Mouse (Mus musculus) intestine, embryonic 14.5 days (tissue): Measurements from ENCODE around the gene Nos2. TPM values are rescaled to one million over a fixed set of nuclear protein-coding genes. Genes with fewer than 3 reads are reported as not detected.
"Not testable (repeated sequence)": the region's sequence is repeated elsewhere in the genome, so short reads cannot be mapped to it uniquely, and the experiment has no call there.

ENCODE experiments used
- ATAC-seq: fragments of 200-750 bp; cut with Nextera tagmentation; replicated peaks from 2 replicates; pipeline ENCODE4 v1.8.0; 2017; ENCODE audit warnings: low read depth, moderate number of reproducible peaks, moderate TSS enrichment, moderate library complexity; ENCODE audit not compliant: low FRiP score, low TSS enrichment
- DNase-seq: peaks from one replicate; pipeline ENCODE4 v3.0.0-alpha.2; 2018; ENCODE audit warnings: low spot score
- H3K27ac ChIP-seq: fragments of 300-500 bp; sonication (generic); 2 replicates; pipeline ENCODE4 v1.5.1; 2014; ENCODE audit warnings: low read depth, mild to moderate bottlenecking, control low read depth
- H3K27me3 ChIP-seq: fragments of 300-500 bp; sonication (generic); replicated peaks from 2 replicates; pipeline ENCODE4 v1.6.1; 2014; ENCODE audit warnings: low read length, control low read depth; ENCODE audit not compliant: control insufficient read depth, insufficient read depth
- H3K36me3 ChIP-seq: fragments of 300-500 bp; sonication (generic); 2 replicates; pipeline ENCODE4 v1.6.1; 2014; ENCODE audit warnings: low read length, control low read depth; ENCODE audit not compliant: control insufficient read depth, insufficient read depth
- H3K4me1 ChIP-seq: fragments of 300-500 bp; sonication (generic); replicated peaks from 2 replicates; pipeline ENCODE4 v1.6.1; 2014; ENCODE audit warnings: low read length, control low read depth, mixed read lengths; ENCODE audit not compliant: control insufficient read depth, insufficient read depth
- H3K4me2 ChIP-seq: fragments of 300-500 bp; sonication (generic); 2 replicates; pipeline ENCODE4 v1.6.1; 2014; ENCODE audit warnings: low read length
- H3K4me3 ChIP-seq: fragments of 300-500 bp; sonication (generic); 2 replicates; pipeline ENCODE4 v1.5.1; 2014; ENCODE audit warnings: low read depth, low read length, control low read depth, mixed read lengths
- H3K9ac ChIP-seq: fragments of 300-500 bp; sonication (generic); 2 replicates; pipeline ENCODE4 v1.6.1; 2014; ENCODE audit warnings: mild to moderate bottlenecking, low read length
- H3K9me3 ChIP-seq: fragments of 300-500 bp; sonication (generic); 2 replicates; pipeline ENCODE4 v1.6.1; 2016; ENCODE audit warnings: low read length, control low read depth; ENCODE audit not compliant: control insufficient read depth
- WGBS: fragments of 180-500 bp; shearing (Covaris S2); extraction: QIAGEN DNeasy Blood & Tissue Kit; methylation state at CpG from one replicate; pipeline ENCODE4 v1.1.7; 2014; 5-methylcytosine and 5-hydroxymethylcytosine counted together
- polyA plus RNA-seq: library from polyadenylated mRNA; unstranded; fragments of >200 nt; fragmentation: Nextera tagmentation; extraction: Ambion mirVana; gene quantifications from 2 replicates; pipeline ENCODE4 v1.2.1, GENCODE M21; 2014

The Nos2 gene
- polyA plus RNA-seq, 1 experiment from 2014 or later, result 1.2 TPM

DNA sequence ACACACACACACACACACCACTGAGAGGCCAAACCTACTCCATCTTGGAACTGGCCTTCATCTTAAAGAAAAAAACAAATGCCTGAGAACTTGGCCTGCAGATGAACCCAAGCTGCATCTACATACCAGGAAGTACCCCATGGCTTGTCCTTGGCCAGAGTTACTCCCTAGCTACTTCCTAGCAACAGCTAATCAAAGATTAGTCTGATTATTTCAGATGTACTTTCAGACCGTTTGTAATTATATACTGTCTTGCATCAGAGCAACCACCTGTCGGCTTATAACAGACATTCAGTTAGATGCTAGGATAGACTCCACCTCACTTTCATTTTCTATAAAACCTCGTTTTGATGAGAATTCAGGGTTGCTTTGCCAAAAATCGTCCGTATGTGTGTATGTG lies 85.8 kb downstream of the Nos2 start:
- H3K9ac ChIP-seq, result no peak overlapping the region
- ATAC-seq (no peak), DNase-seq (no peak)
- H3K36me3 ChIP-seq, result no peaks in the 10 kb centered on the region
- no peaks in the 10 kb centered on the region for H3K27me3 ChIP-seq
- H3K27ac ChIP-seq, result no peak overlapping the region
- no peak overlapping the region for H3K4me3 ChIP-seq
- H3K9me3 ChIP-seq, result no peaks in the 10 kb centered on the region
- H3K4me2 ChIP-seq, result no peak overlapping the region
- peaks cover 17% of the 10 kb centered on the region for H3K4me1 ChIP-seq
- 45% methylated on average over 5 of the region's 5 CpGs for WGBS

DNA sequence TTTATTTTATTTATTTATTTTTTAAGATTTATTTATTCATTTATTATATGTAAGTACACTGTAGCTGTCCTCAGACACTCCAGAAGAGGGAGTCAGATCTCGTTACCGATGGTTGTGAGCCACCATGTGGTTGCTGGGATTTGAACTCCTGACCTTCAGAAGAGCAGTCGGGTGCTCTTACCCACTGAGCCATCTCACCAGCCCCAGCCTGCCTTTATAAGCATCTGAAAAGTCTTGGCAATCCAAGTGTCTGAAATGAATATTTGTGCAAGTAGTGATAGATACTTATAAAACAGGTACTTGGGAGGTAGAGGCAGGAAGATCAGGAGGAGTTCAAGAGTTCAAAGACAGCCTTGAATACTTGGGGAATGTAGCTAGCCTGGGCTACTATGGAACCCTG lies 86.8 kb downstream of the Nos2 start:
- not testable (repeated sequence) for H3K9me3 ChIP-seq, H3K4me3 ChIP-seq, H3K27me3 ChIP-seq, H3K9ac ChIP-seq, H3K4me2 ChIP-seq, H3K36me3 ChIP-seq, ATAC-seq, H3K27ac ChIP-seq
- H3K4me1 ChIP-seq, result peaks cover 17% of the 10 kb centered on the region
- 36% methylated on average over 3 of the region's 3 CpGs for WGBS
- DNase-seq, result peak; percentile 12

DNA sequence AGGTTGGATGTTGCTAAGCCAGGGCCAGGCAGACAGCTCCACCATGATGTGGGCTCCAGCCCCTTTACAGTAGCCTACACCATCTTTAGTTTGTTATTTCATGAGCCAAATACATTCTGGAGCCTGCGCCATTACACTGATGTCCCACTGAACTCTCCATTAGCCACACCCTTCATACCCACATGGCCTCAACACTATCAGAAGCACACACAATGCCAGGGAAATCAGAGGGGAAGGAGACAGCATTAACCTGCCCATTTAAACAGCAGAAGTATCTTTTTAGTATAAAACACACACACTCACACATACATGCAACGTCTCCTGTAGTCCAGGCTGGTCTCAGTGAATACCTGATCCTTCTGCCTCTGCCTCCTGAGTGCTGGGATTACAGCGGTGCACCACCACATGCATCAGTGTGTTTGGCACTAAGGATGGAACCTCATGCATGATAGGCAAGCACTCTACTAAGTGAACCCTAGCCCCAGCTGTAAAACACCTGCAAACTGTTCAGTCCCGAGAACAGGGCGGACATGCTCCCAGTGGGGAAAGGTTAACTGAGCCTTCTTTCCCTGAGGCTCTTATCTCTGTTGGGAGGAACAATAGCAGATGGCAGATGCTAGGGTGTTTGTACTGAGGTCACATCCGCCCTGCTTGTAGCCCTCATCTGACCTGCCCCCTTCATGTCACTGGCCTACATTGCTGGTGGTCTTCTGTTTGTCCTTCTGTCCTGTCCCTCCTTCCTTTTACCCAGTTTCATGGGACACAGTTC lies 87.6 kb downstream of the Nos2 start:
- WGBS, result 81% methylated on average over 6 of the region's 6 CpGs
- ATAC-seq, result no peak

DNA sequence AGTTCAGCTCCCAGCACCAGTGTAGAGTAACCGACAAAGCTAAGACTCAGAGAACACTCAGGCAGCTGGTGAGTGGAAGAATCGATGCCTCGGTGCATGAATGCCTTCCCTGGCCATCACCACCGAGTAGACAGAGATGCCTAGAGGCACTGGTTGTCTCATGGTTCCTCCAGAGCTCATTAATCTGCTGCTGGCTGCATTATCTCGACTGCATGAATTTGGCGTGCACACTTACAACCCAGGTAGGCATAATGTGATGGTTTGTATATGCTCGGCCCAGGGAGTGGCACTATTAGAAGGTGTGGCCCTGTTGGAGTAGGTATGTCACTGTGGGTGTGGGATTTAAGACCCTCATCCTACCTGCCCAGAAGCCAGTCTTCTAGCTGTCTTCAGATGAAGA lies 88.3 kb downstream of the Nos2 start:
- no peak overlapping the region for H3K4me2 ChIP-seq
- no peaks in the 10 kb centered on the region for H3K9me3 ChIP-seq
- peak; percentile 16 for DNase-seq
- no peak overlapping the region for H3K4me3 ChIP-seq
- ATAC-seq, result no peak
- H3K27me3 ChIP-seq, result no peaks in the 10 kb centered on the region
- no peak overlapping the region for H3K9ac ChIP-seq
- H3K27ac ChIP-seq, result no peak overlapping the region
- H3K4me1 ChIP-seq, result peaks cover 6% of the 10 kb centered on the region; the same call in 1 of the 2 replicates
- H3K36me3 ChIP-seq, result no peaks in the 10 kb centered on the region
- 87% methylated on average over 7 of the region's 7 CpGs for WGBS

More for the DNA sequence above, 87.6 kb downstream of the Nos2 start:
- Histone ChIP-seq H3K4me3 (no peak overlapping the region), H3K36me3 (no peaks in the 10 kb centered on the region), H3K27me3 (no peaks in the 10 kb centered on the region), H3K9ac (no peak overlapping the region), H3K9me3 (no peaks in the 10 kb centered on the region), H3K4me1 (peaks cover 9% of the 10 kb centered on the region), H3K4me2 (no peak overlapping the region), H3K27ac (no peak overlapping the region)
- peak; percentile 47 for DNase-seq

Other genes starting within 250 kb of the Nos2 start
- gene Nlk, start 223.4 kb upstream of the Nos2 start, polyA plus RNA-seq, result 12.6 and 14.9 TPM in 2 replicates
- gene Ccnq, start 169.1 kb upstream of the Nos2 start, polyA plus RNA-seq, result 48.2 and 50.2 TPM in 2 replicates
- 13.0 and 14.2 TPM in 2 replicates for gene Lyrm9, start 94.2 kb upstream of the Nos2 start, polyA plus RNA-seq
- 47.7 and 52.9 TPM in 2 replicates for gene Lgals9, start 64.2 kb downstream of the Nos2 start, polyA plus RNA-seq
- gene Ksr1, start 225.6 kb downstream of the Nos2 start, polyA plus RNA-seq, result 5.5 and 6.0 TPM in 2 replicates